Mouse (Mus musculus) neural tube, embryonic 14.5 days (tissue): ENCODE data around the gene Zfp553. TPM values are rescaled to one million over a fixed set of nuclear protein-coding genes. Genes with fewer than 3 reads are reported as not detected.
A peak's percentile ranks its signal among the peaks of the same experiment; 100 is the strongest.

Experiments
- ATAC-seq: fragments of 200-750 bp; cut with Nextera tagmentation; 2 replicates; pipeline ENCODE4 v1.8.0; 2017; ENCODE audit warnings: low read depth, mild to moderate bottlenecking, moderate TSS enrichment, moderate library complexity
- H3K27ac ChIP-seq: fragments of 300-500 bp; sonication (generic); 2 replicates; pipeline ENCODE4 v1.5.1; 2014; ENCODE audit warnings: low read depth, mild to moderate bottlenecking, control low read depth, low read length, moderate library complexity, mixed read lengths
- H3K27me3 ChIP-seq: fragments of 300-500 bp; sonication (generic); 2 replicates; pipeline ENCODE4 v1.6.1; 2014; ENCODE audit warnings: low read length; ENCODE audit not compliant: control insufficient read depth, insufficient read depth
- H3K36me3 ChIP-seq: fragments of 300-500 bp; sonication (generic); 2 replicates; pipeline ENCODE4 v1.6.1; 2014; ENCODE audit warnings: low read length, mixed read lengths; ENCODE audit not compliant: control insufficient read depth, insufficient read depth
- H3K4me1 ChIP-seq: fragments of 300-500 bp; sonication (generic); 2 replicates; pipeline ENCODE4 v1.6.1; 2014; ENCODE audit warnings: low read length; ENCODE audit not compliant: control insufficient read depth, insufficient read depth
- H3K4me2 ChIP-seq: fragments of 300-500 bp; sonication (generic); 2 replicates; pipeline ENCODE4 v1.6.1; 2014; ENCODE audit warnings: mild to moderate bottlenecking, low read depth, low read length, control low read depth
- H3K4me3 ChIP-seq: fragments of 300-500 bp; sonication (generic); 2 replicates; pipeline ENCODE4 v1.5.1; 2014; ENCODE audit warnings: low read depth, low read length, control low read depth, mixed read lengths
- H3K9ac ChIP-seq: fragments of 300-500 bp; sonication (generic); replicated peaks from 2 replicates; pipeline ENCODE4 v1.6.1; 2014; ENCODE audit warnings: low read depth, mild to moderate bottlenecking, control low read depth, low read length, mixed read lengths
- H3K9me3 ChIP-seq: fragments of 300-500 bp; sonication (generic); 2 replicates; pipeline ENCODE4 v1.6.1; 2016; ENCODE audit warnings: low read length; ENCODE audit not compliant: control insufficient read depth
- WGBS: fragments of 180-500 bp; shearing (Covaris S2); extraction: QIAGEN DNeasy Blood & Tissue Kit; methylation state at CpG from one replicate; pipeline ENCODE4 v1.1.7; 2014; 5-methylcytosine and 5-hydroxymethylcytosine counted together
- polyA plus RNA-seq: library from polyadenylated mRNA; unstranded; fragments of >200 nt; fragmentation: Nextera tagmentation; extraction: Ambion mirVana; gene quantifications from 2 replicates; pipeline ENCODE4 v1.2.1, GENCODE M21; 2014

Gene Zfp553
- polyA plus RNA-seq, 1 experiment from 2014 or later, result 24.0 TPM

- no peak overlapping the region for H3K9ac ChIP-seq
- no peak overlapping the region for H3K4me2 ChIP-seq
- peaks cover 16% of the 10 kb centered on the region; the same call in 1 of the 2 replicates for H3K4me1 ChIP-seq
- H3K27ac ChIP-seq, result no peak overlapping the region
- ATAC-seq, result no peak
- no peaks in the 10 kb centered on the region for H3K36me3 ChIP-seq
- H3K9me3 ChIP-seq, result no peaks in the 10 kb centered on the region
- WGBS, result 94% methylated on average over 2 of the region's 2 CpGs
- H3K27me3 ChIP-seq, result no peaks in the 10 kb centered on the region
- no peak overlapping the region for H3K4me3 ChIP-seq
These were observed 23.1 kb downstream of the Zfp553 start for GRCm38 (mm10) chr7:127255965-127256364.

- H3K36me3 ChIP-seq, result no peaks in the 10 kb centered on the region
- 90% methylated on average over 5 of the region's 5 CpGs for WGBS
- no peak overlapping the region for H3K27ac ChIP-seq
- H3K9me3 ChIP-seq, result no peaks in the 10 kb centered on the region
- peaks cover 18% of the 10 kb centered on the region; the same call in 1 of the 2 replicates for H3K4me1 ChIP-seq
- H3K4me3 ChIP-seq, result no peak overlapping the region
- ATAC-seq, result no peak
- no peak overlapping the region for H3K4me2 ChIP-seq
- H3K9ac ChIP-seq, result no peak overlapping the region
- no peaks in the 10 kb centered on the region for H3K27me3 ChIP-seq
These were observed 23.7 kb downstream of the Zfp553 start for GRCm38 (mm10) chr7:127256518-127256917.

- Histone ChIP-seq H3K9me3 (no peaks in the 10 kb centered on the region), H3K27me3 (no peaks in the 10 kb centered on the region), H3K4me1 (peaks cover 13% of the 10 kb centered on the region; the same call in 1 of the 2 replicates), H3K36me3 (no peaks in the 10 kb centered on the region), H3K27ac (no peak overlapping the region), H3K9ac (no peak overlapping the region), H3K4me2 (peak overlapping the region; percentile 70), H3K4me3 (no peak overlapping the region)
- 75% methylated on average over 8 of the region's 8 CpGs for WGBS
- ATAC-seq, result no peak
These were observed 26.5 kb downstream of the Zfp553 start for GRCm38 (mm10) chr7:127259186-127259905.

GRCm38 (mm10) chr7:127260309-127261111, 27.6 kb downstream of the Zfp553 start, which contains the start of gene Dctpp1:
Dctpp1 (minus strand) TSS chr7:127260709.
- peak within 1 kb of the TSS; percentile 70 for H3K4me2 ChIP-seq
- no peak within 1 kb of the TSS for H3K27ac ChIP-seq
- H3K36me3 ChIP-seq, result no peaks in the 10 kb centered on the region
- ATAC-seq, result peak; percentile 98
- H3K9ac ChIP-seq, result peak within 1 kb of the TSS; percentile 60
- WGBS, result under 1% methylated on average over 50 of the region's 50 CpGs
- peak within 1 kb of the TSS; percentile 63 for H3K4me3 ChIP-seq
- H3K27me3 ChIP-seq, result no peaks in the 10 kb centered on the region
- H3K9me3 ChIP-seq, result no peaks in the 10 kb centered on the region
- H3K4me1 ChIP-seq, result peaks cover 6% of the 10 kb centered on the region; the same call in 1 of the 2 replicates

GRCm38 (mm10) chr7:127262218-127262961, 29.5 kb downstream of the Zfp553 start:
- no peaks in the 10 kb centered on the region for H3K27me3 ChIP-seq
- no peaks in the 10 kb centered on the region for H3K36me3 ChIP-seq
- no peak overlapping the region for H3K4me2 ChIP-seq
- no peak overlapping the region for H3K27ac ChIP-seq
- no peak for ATAC-seq
- H3K4me3 ChIP-seq, result no peak overlapping the region
- H3K9ac ChIP-seq, result no peak overlapping the region
- H3K4me1 ChIP-seq, result peaks cover 6% of the 10 kb centered on the region; the same call in 1 of the 2 replicates
- no peaks in the 10 kb centered on the region for H3K9me3 ChIP-seq
- WGBS, result 86% methylated on average over 10 of the region's 10 CpGs

GRCm38 (mm10) chr7:127263526-127263925, 30.7 kb downstream of the Zfp553 start:
- Histone ChIP-seq H3K4me1 (peaks cover 6% of the 10 kb centered on the region; the same call in 1 of the 2 replicates), H3K27me3 (no peaks in the 10 kb centered on the region), H3K27ac (no peak overlapping the region), H3K4me2 (no peak overlapping the region), H3K9me3 (0 out of 2 replicates have a peak, but pooled peaks cover 3% of the 10 kb centered on the region), H3K36me3 (no peaks in the 10 kb centered on the region), H3K4me3 (no peak overlapping the region), H3K9ac (no peak overlapping the region)
- WGBS, result 96% methylated on average over 3 of the region's 3 CpGs
- no peak for ATAC-seq

GRCm38 (mm10) chr7:127270256-127270655, 37.4 kb downstream of the Zfp553 start:
- WGBS, result 89% methylated on average over 2 of the region's 2 CpGs
- ATAC-seq, result no peak
- H3K4me1 ChIP-seq, result peaks cover 12% of the 10 kb centered on the region

GRCm38 (mm10) chr7:127270666-127271065, 37.8 kb downstream of the Zfp553 start:
- no peaks in the 10 kb centered on the region for H3K36me3 ChIP-seq
- no peak overlapping the region for H3K9ac ChIP-seq
- H3K4me2 ChIP-seq, result no peak overlapping the region
- ATAC-seq, result no peak
- no peak overlapping the region for H3K27ac ChIP-seq
- no peaks in the 10 kb centered on the region for H3K27me3 ChIP-seq
- peaks cover 12% of the 10 kb centered on the region for H3K4me1 ChIP-seq
- H3K9me3 ChIP-seq, result 0 out of 2 replicates have a peak, but pooled peaks cover 3% of the 10 kb centered on the region
- WGBS, result 95% methylated on average over 5 of the region's 5 CpGs
- no peak overlapping the region for H3K4me3 ChIP-seq

More at GRCm38 (mm10) chr7:127270256-127270655, 37.4 kb downstream of the Zfp553 start:
- H3K4me2 ChIP-seq, result no peak overlapping the region
- 0 out of 2 replicates have a peak, but pooled peaks cover 3% of the 10 kb centered on the region for H3K9me3 ChIP-seq
- no peak overlapping the region for H3K27ac ChIP-seq
- H3K9ac ChIP-seq, result no peak overlapping the region
- no peaks in the 10 kb centered on the region for H3K27me3 ChIP-seq
- no peaks in the 10 kb centered on the region for H3K36me3 ChIP-seq
- H3K4me3 ChIP-seq, result no peak overlapping the region
